9 mouse cellular contexts compared by ENCODE assay signal in the genomic region with DNA sequence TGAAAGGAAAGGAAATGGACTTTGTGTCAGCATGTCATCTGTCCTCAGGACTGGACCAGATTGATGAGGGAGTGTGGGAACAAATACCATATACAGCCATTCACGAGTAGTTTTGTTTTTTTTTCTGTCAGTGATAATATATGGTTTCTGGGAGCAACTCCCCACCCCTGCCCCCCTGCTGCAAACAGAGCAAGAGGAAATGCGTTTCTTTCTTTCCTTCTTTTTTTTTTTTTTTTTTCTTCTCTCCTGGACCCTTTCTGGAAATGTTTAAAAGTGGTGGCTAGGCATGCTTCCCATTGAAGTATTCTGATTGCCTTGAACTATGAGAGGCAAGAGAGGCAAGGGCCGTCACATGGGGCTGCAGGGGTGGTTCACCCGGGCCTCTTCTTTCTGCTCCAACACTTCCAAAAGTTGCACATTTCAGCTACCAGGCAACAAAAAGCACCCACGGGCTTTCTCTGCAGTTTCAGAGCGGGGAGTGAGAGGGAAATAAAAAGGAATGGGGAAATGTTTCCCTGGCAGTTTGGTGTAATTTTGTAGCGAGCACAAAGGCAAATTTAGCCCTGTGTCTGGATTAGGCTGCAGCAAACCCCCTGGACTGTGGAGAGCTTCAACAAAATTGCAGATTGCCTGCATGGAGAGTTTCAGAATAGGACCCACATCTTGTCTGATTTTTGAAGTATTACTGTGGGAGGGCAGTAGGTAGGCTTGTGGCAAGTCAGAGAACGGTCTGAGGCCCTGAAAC. TPM values are rescaled to one million over a fixed set of nuclear protein-coding genes. Genes with fewer than 3 reads are reported as not detected.
A peak's percentile ranks its signal among the peaks of the same experiment; 100 is the strongest.
DNase-seq lines count a peak whose midpoint lies in the region; ATAC-seq and TF ChIP-seq lines count a peak whose summit lies in the region.
"Had no signal": no experiment of that assay in that cellular context is flagged by ENCODE, and none has a peak within 500 bp of the region (broad histone marks: within the 10 kb centered on the region; RNA-seq: fewer than 3 reads in every experiment).

No protein-coding gene starts in this region.

- peak overlapping the region; percentile 87 for H3K4me3 ChIP-seq in heart, embryonic 13.5 days
- H3K4me3 ChIP-seq in heart, adult 2 months = no peak overlapping the region
- H3K4me3 ChIP-seq in ES-Bruce4 (ENCODE audit: low read depth, low read length) = no peak overlapping the region
- peak overlapping the region; percentile 95 for H3K4me3 ChIP-seq in forebrain, embryonic 15.5 days

- TF ChIP-seq POLR2A in heart, adult 2 months (IDR thresholded peaks at IDR 0.05; ENCODE audit: insufficient read depth, low read depth, low read length) = no peak
- no peak for TF ChIP-seq POLR2A in ES-Bruce4 (IDR thresholded peaks at IDR 0.05; ENCODE audit: insufficient read depth, low read length)

- ATAC-seq in heart, embryonic 13.5 days (ENCODE audit: extremely low read depth, insufficient number of reproducible peaks, low FRiP score, low TSS enrichment) = no peak
- ATAC-seq in forebrain, embryonic 15.5 days (replicated peaks) = no peak

- H3K27me3 ChIP-seq in heart, embryonic 13.5 days (replicated peaks) = peaks cover 18% of the 10 kb centered on the region
- H3K27me3 ChIP-seq in heart, adult 2 months (ENCODE audit: control insufficient read depth, insufficient read depth, low read length) = no peaks in the 10 kb centered on the region
- H3K27me3 ChIP-seq in ES-Bruce4 (ENCODE audit: control insufficient read depth, insufficient read depth, low read length, poor library complexity, severe bottlenecking) = 0 out of 2 replicates have a peak, but pooled peaks cover 6% of the 10 kb centered on the region
- no peaks in the 10 kb centered on the region for H3K27me3 ChIP-seq in forebrain, embryonic 15.5 days

- no peak overlapping the region; the same call in 1 of the 2 replicates for H3K27ac ChIP-seq in heart, embryonic 13.5 days (replicated peaks)
- H3K27ac ChIP-seq in heart, adult 2 months = no peak overlapping the region
- no peak overlapping the region for H3K27ac ChIP-seq in ES-Bruce4 (ENCODE audit: insufficient read depth, low read length)
- peak overlapping the region; percentile 94 for H3K27ac ChIP-seq in forebrain, embryonic 15.5 days (replicated peaks)

- H3K9ac ChIP-seq in heart, embryonic 13.5 days = no peak overlapping the region
- H3K9ac ChIP-seq in heart, adult 2 months (ENCODE audit: low read depth, low read length) = no peak overlapping the region
- 0 out of 2 replicates have a peak overlapping the region, but pooled peaks have one; percentile 95 for H3K9ac ChIP-seq in ES-Bruce4 (ENCODE audit: low read depth, poor library complexity, severe bottlenecking)
- H3K9ac ChIP-seq in forebrain, embryonic 15.5 days (replicated peaks) = peak overlapping the region; percentile 89

- no peak for DNase-seq in heart, adult 2 months
- peak; percentile 25 for DNase-seq in mesoderm, embryonic 11.5 days (ENCODE audit: low read depth, low spot score)
- no peak for DNase-seq in urinary bladder, postnatal 25 days (ENCODE audit: low spot score)
- no peak for DNase-seq in adrenal gland, postnatal 14 days
- DNase-seq in thymus, postnatal 36 days = no peak
- DNase-seq: spleen, adult 18-20 months had no signal

- TF ChIP-seq CTCF in heart, adult 2 months (IDR thresholded peaks at IDR 0.05) = no peak
- TF ChIP-seq CTCF in ES-Bruce4 (IDR thresholded peaks at IDR 0.05; ENCODE audit: low read depth, low read length) = no peak

- H3K4me1 ChIP-seq in heart, embryonic 13.5 days = peaks cover 40% of the 10 kb centered on the region
- H3K4me1 ChIP-seq in heart, adult 2 months (ENCODE audit: control insufficient read depth, insufficient read depth, low read length) = no peaks in the 10 kb centered on the region; the same call in 1 of the 2 replicates
- H3K4me1 ChIP-seq in ES-Bruce4 (ENCODE audit: control insufficient read depth, insufficient read depth, low read length) = peaks cover 2% of the 10 kb centered on the region
- peaks cover 50% of the 10 kb centered on the region for H3K4me1 ChIP-seq in forebrain, embryonic 15.5 days

- H3K36me3 ChIP-seq in heart, embryonic 13.5 days = no peaks in the 10 kb centered on the region
- no peaks in the 10 kb centered on the region for H3K36me3 ChIP-seq in heart, adult 2 months (ENCODE audit: control insufficient read depth, insufficient read depth, low read length)
- no peaks in the 10 kb centered on the region for H3K36me3 ChIP-seq in ES-Bruce4 (ENCODE audit: control insufficient read depth, insufficient read depth, low read length, poor library complexity, severe bottlenecking)
- H3K36me3 ChIP-seq in forebrain, embryonic 15.5 days = no peaks in the 10 kb centered on the region

- WGBS in heart, embryonic 13.5 days = 42% methylated on average over 8 of the region's 8 CpGs
- 78% methylated on average over 8 of the region's 8 CpGs for WGBS in heart, adult 2 months
- 19% methylated on average over 8 of the region's 8 CpGs for WGBS in forebrain, embryonic 15.5 days

- no peaks in the 10 kb centered on the region for H3K79me2 ChIP-seq in heart, adult 2 months (replicated peaks; ENCODE audit: control insufficient read depth, insufficient read depth, low read length)

- H3K9me3 ChIP-seq in heart, embryonic 13.5 days = no peaks in the 10 kb centered on the region
- H3K9me3 ChIP-seq in ES-Bruce4 (replicated peaks; ENCODE audit: control insufficient read depth, insufficient read depth, low read length, poor library complexity, severe bottlenecking) = no peaks in the 10 kb centered on the region
- H3K9me3 ChIP-seq in forebrain, embryonic 15.5 days = no peaks in the 10 kb centered on the region

- intact Hi-C loops in heart, adult 2 months (cut with DNase I) = loop anchor here (5.0 to 10.0 kb wide), 5 partner anchors 68 to 331 kb away; partner anchors contain the start of genes Eif4e and Rap1gds1

- TF ChIP-seq EP300 in heart, adult 2 months (IDR thresholded peaks at IDR 0.05; ENCODE audit: insufficient read depth, low read depth, low read length) = no peak
- TF ChIP-seq EP300 in ES-Bruce4 (IDR thresholded peaks at IDR 0.05; ENCODE audit: insufficient read depth, low read depth, low read length) = no peak

- peak overlapping the region; percentile 95 for H3K4me2 ChIP-seq in heart, embryonic 13.5 days
- peak overlapping the region; percentile 66 for H3K4me2 ChIP-seq in forebrain, embryonic 15.5 days (replicated peaks)

RNA-seq across cellular contexts. Expression of gene Tspan5, which starts 2.2 kb away (rescaled TPM):
- polyA plus RNA-seq in heart, embryonic 13.5 days (2015; fragmentation: Nextera tagmentation; extraction: Ambion mirVana) = 13.9 and 16.2 TPM in 2 replicates
- 1 to 10 TPM; 4.9 to 5.3 TPM for total RNA-seq in heart, adult 2 months (2021)
- polyA plus RNA-seq in heart, adult 2 months (2012; rRNA removed) = 6.9 and 10.8 TPM in 2 replicates
- 22.2 and 24.3 TPM in 2 replicates for polyA plus RNA-seq in ES-Bruce4 (2011; ENCODE audit: insufficient read depth, insufficient read length, low read depth, missing spikeins)
- 89.1 and 104 TPM in 2 replicates for polyA plus RNA-seq in forebrain, embryonic 15.5 days (2015; fragmentation: Nextera tagmentation; extraction: Ambion mirVana)
- 38.2 and 39.1 TPM in 2 replicates for total RNA-seq in adrenal gland, postnatal 14 days (2021)

Comparison
In these comparisons a context has a peak if more than half of its experiments do, and no peak if none do; other contexts are left out.
1. H3K4me3 ChIP-seq: peak in heart, embryonic 13.5 days (single experiment) and forebrain, embryonic 15.5 days (single experiment); none in heart, adult 2 months (single experiment) and ES-Bruce4 (single experiment).
2. H3K9ac ChIP-seq: peak in ES-Bruce4 (single experiment) and forebrain, embryonic 15.5 days (single experiment); none in heart, embryonic 13.5 days (single experiment) and heart, adult 2 months (single experiment).